12 mouse cellular contexts compared by ENCODE assay signal in the genomic region with DNA sequence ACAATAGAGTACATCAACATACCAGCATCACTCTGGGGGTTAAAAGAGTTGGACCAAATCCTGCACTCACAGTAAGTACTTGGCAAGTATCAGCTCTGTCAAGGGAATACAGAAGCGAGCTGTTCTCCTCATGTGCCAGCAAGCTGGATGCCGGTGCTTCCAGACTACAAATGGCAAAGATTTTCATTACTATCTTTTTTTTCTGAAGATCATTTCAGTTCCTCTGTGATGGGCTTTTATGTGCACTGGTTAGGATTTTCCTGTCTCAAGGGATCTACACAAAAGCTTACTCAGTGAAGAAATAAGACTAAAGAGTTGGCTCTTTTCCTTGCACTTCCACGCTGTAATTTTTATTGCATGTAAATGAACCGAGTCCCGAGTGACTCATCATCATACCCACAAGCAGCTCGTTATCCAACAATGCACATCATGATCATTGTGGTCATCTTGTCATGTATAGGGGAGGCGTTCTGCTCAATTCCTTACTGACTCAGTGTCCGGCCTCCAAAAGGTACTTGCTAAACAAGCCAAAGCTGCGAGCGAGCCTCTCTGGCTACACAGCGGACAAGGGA. TPM values are rescaled to one million over a fixed set of nuclear protein-coding genes. Genes with fewer than 3 reads are reported as not detected.
DNase-seq lines count a peak whose midpoint lies in the region; ATAC-seq and TF ChIP-seq lines count a peak whose summit lies in the region.
"Had no signal": no experiment of that assay in that cellular context is flagged by ENCODE, and none has a peak within 500 bp of the region (broad histone marks: within the 10 kb centered on the region; RNA-seq: fewer than 3 reads in every experiment).

No protein-coding gene starts in this region.

- H3K4me1 ChIP-seq in kidney, embryonic 15.5 days: no peaks in the 10 kb centered on the region
- H3K4me1 ChIP-seq: limb, embryonic 12.5 days had no signal

- no peaks in the 10 kb centered on the region for H3K79me2 ChIP-seq in C2C12 (ENCODE audit: control insufficient read depth, insufficient read depth)

- no peak for ATAC-seq in kidney, embryonic 15.5 days (replicated peaks; ENCODE audit: low FRiP score)
- ATAC-seq in megakaryocyte progenitor cell, adult 5-6 weeks (replicated peaks; ENCODE audit: poor library complexity): no peak
- ATAC-seq: CD4-positive, CD25-positive, alpha-beta regulatory T cell, adult 4 months had no signal

- intact Hi-C loops in left cerebral cortex, postnatal 36 days (cut with DNase I): no loop called here

- H3K4me2 ChIP-seq in kidney, embryonic 15.5 days: no peak overlapping the region
- H3K4me2 ChIP-seq: limb, embryonic 12.5 days had no signal

- H3K36me3 ChIP-seq in C2C12 (ENCODE audit: control insufficient read depth, insufficient read depth): no peaks in the 10 kb centered on the region
- no peaks in the 10 kb centered on the region for H3K36me3 ChIP-seq in kidney, embryonic 15.5 days
- H3K36me3 ChIP-seq: limb, embryonic 12.5 days had no signal

- no peaks in the 10 kb centered on the region for H3K27me3 ChIP-seq in C2C12 (ENCODE audit: control insufficient read depth, insufficient read depth, insufficient read length)
- H3K27me3 ChIP-seq in kidney, embryonic 15.5 days: no peaks in the 10 kb centered on the region
- H3K27me3 ChIP-seq: limb, embryonic 12.5 days had no signal

- peak; percentile 31 to 41 for DNase-seq in frontal cortex, postnatal 36 days (ENCODE audit: low spot score in 2 of 2)
- no peak for DNase-seq in frontal cortex, postnatal 25 days (ENCODE audit: low spot score in 2 of 2)
- DNase-seq in cerebellum, postnatal 14 days: peak; percentile 44 to 72
- peak; percentile 24 to 27 for DNase-seq in left cerebral cortex, postnatal 36 days (ENCODE audit: low spot score in 2 of 2)
- DNase-seq in ovary, postnatal 14 days (ENCODE audit: low spot score): no peak
- DNase-seq: gastrocnemius, postnatal 36 days; lung, postnatal 14 days had no signal

- H3ac ChIP-seq in C2C12 (ENCODE audit: control insufficient read depth, insufficient read length, low read depth): no peak overlapping the region

- H3K9me3 ChIP-seq in kidney, embryonic 15.5 days (replicated peaks): no peaks in the 10 kb centered on the region
- H3K9me3 ChIP-seq: limb, embryonic 12.5 days had no signal

- no peak overlapping the region for H3K27ac ChIP-seq in kidney, embryonic 15.5 days
- H3K27ac ChIP-seq: limb, embryonic 12.5 days had no signal

- H3K9ac ChIP-seq in kidney, embryonic 15.5 days: no peak overlapping the region
- H3K9ac ChIP-seq: limb, embryonic 12.5 days had no signal

- H3K79me3 ChIP-seq in C2C12 (ENCODE audit: low read depth): no peaks in the 10 kb centered on the region

- WGBS in kidney, embryonic 15.5 days: 81% methylated on average over 11 of the region's 11 CpGs

- TF ChIP-seq CTCF in C2C12 (IDR thresholded peaks at IDR 0.05; ENCODE audit: control insufficient read depth, insufficient read depth, insufficient read length): no peak

- no peak overlapping the region for H3K4me3 ChIP-seq in C2C12 (ENCODE audit: insufficient read depth, poor library complexity, severe bottlenecking)
- H3K4me3 ChIP-seq in kidney, embryonic 15.5 days (replicated peaks): no peak overlapping the region
- H3K4me3 ChIP-seq: limb, embryonic 12.5 days had no signal

TF ChIP-seq in C2C12, 6 proteins besides CTCF, POLR2A, EP300 and RAD21:
- no peak for TF ChIP-seq MYOD1 (IDR thresholded peaks at IDR 0.05; ENCODE audit: control insufficient read depth, insufficient read length, low read depth)
- TF ChIP-seq MAX (IDR thresholded peaks at IDR 0.05): peak; percentile 52
- peak; percentile 83 for TF ChIP-seq FOSL1 (IDR thresholded peaks at IDR 0.05; ENCODE audit: insufficient read depth, low read length, poor library complexity, severe bottlenecking)
TF ChIP-seq in C2C12: peak in this region for 2.

RNA-seq across cellular contexts. Expression of a gene that starts 44.4 kb away (rescaled TPM):
- polyA plus RNA-seq in C2C12 (2012; fragmentation: generic; extraction: Trizol): 2.9 TPM
- 10 to 100 TPM in 1 of 2 experiments, 1 to 10 TPM in 1; 5.4 to 10.6 TPM for total RNA-seq in left cerebral cortex, postnatal 36 days (2021)
- polyA plus RNA-seq in kidney, embryonic 15.5 days (2015; fragmentation: Nextera tagmentation; extraction: Ambion mirVana): 14.5 and 15.3 TPM in 2 replicates
- total RNA-seq in megakaryocyte progenitor cell, adult 5-6 weeks (2015): 14.2 and 23.5 TPM in 2 replicates
- total RNA-seq in megakaryocyte progenitor cell, adult 5-6 weeks (2017): 19.7 and 35.2 TPM in 2 replicates

RNA-seq across cellular contexts. Expression of a gene that starts 54.1 kb away (rescaled TPM):
- 0.71 TPM for polyA plus RNA-seq in C2C12 (2012; fragmentation: generic; extraction: Trizol)
- 10 to 100 TPM; 60.3 to 69.2 TPM for total RNA-seq in left cerebral cortex, postnatal 36 days (2021)
- 1.2 and 1.4 TPM in 2 replicates for polyA plus RNA-seq in kidney, embryonic 15.5 days (2015; fragmentation: Nextera tagmentation; extraction: Ambion mirVana)
- not detected in 2 replicates for total RNA-seq in megakaryocyte progenitor cell, adult 5-6 weeks (2015)
- total RNA-seq in megakaryocyte progenitor cell, adult 5-6 weeks (2017): not detected in 2 replicates

Comparison
In these comparisons a context has a peak if more than half of its experiments do, and no peak if none do; other contexts are left out.
1. DNase-seq: peak in frontal cortex, postnatal 36 days (2 of 2), cerebellum, postnatal 14 days (2 of 2) and left cerebral cortex, postnatal 36 days (2 of 2); none in frontal cortex, postnatal 25 days (0 of 2) and ovary, postnatal 14 days (single experiment).
2. RNA of a gene that starts 54.1 kb away (total RNA-seq): 60.3 to 69.2 TPM in left cerebral cortex, postnatal 36 days; not detected in megakaryocyte progenitor cell, adult 5-6 weeks; every median in the first group is over 10 times any median in the second.